Mouse (Mus musculus) lung, postnatal 0 days (tissue): ENCODE data around the gene Wsb1. TPM values are rescaled to one million over a fixed set of nuclear protein-coding genes. Genes with fewer than 3 reads are reported as not detected.
A peak's percentile ranks its signal among the peaks of the same experiment; 100 is the strongest.
"Not testable (repeated sequence)": the region's sequence is repeated elsewhere in the genome, so short reads cannot be mapped to it uniquely, and the experiment has no call there.

Source experiments
- ATAC-seq: fragments of 200-750 bp; cut with Nextera tagmentation; 2 replicates; pipeline ENCODE4 v1.8.0; 2017; ENCODE audit warnings: moderate library complexity
- DNase-seq: peaks from one replicate; pipeline ENCODE4 v3.0.0-alpha.2; 2016; ENCODE audit warnings: low spot score
- H3K27ac ChIP-seq: fragments of 300-500 bp; sonication (generic); 2 replicates; pipeline ENCODE4 v1.5.1; 2014; ENCODE audit warnings: antibody characterized with exemption, mild to moderate bottlenecking, low read length, mixed read lengths
- H3K27me3 ChIP-seq: fragments of 300-500 bp; sonication (generic); replicated peaks from 2 replicates; pipeline ENCODE4 v1.6.1; 2014; ENCODE audit warnings: low read length, mixed read lengths; ENCODE audit not compliant: insufficient read depth
- H3K36me3 ChIP-seq: fragments of 300-500 bp; sonication (generic); 2 replicates; pipeline ENCODE4 v1.6.1; 2014; ENCODE audit warnings: low read length, mixed read lengths; ENCODE audit not compliant: insufficient read depth
- H3K4me1 ChIP-seq: fragments of 300-500 bp; sonication (generic); 2 replicates; pipeline ENCODE4 v1.6.1; 2014; ENCODE audit warnings: antibody characterized with exemption, low read depth, low read length, mixed read lengths; ENCODE audit not compliant: insufficient read depth
- H3K4me2 ChIP-seq: fragments of 300-500 bp; sonication (generic); replicated peaks from 2 replicates; pipeline ENCODE4 v1.6.1; 2014; ENCODE audit warnings: low read depth, mild to moderate bottlenecking, low read length, moderate library complexity, mixed read lengths
- H3K4me3 ChIP-seq: fragments of 300-500 bp; sonication (generic); 2 replicates; pipeline ENCODE4 v1.5.1; 2014; ENCODE audit warnings: low read depth, low read length
- H3K9ac ChIP-seq: fragments of 300-500 bp; sonication (generic); replicated peaks from 2 replicates; pipeline ENCODE4 v1.6.1; 2014; ENCODE audit warnings: low read depth, mild to moderate bottlenecking
- H3K9me3 ChIP-seq: fragments of 300-500 bp; sonication (generic); 2 replicates; pipeline ENCODE4 v1.6.1; 2016; ENCODE audit warnings: low read length, mixed read lengths
- CTCF ChIP-seq: IDR thresholded peaks from 2 replicates; pipeline ENCODE4 v1.5.1; 2016; ENCODE audit warnings: antibody characterized with exemption, mild to moderate bottlenecking
- EP300 ChIP-seq: IDR thresholded peaks from 2 replicates; pipeline ENCODE4 v1.6.1; 2016; ENCODE audit warnings: antibody characterized with exemption, mild to moderate bottlenecking, control low read depth
- WGBS: fragments of 180-500 bp; shearing (Covaris S2); extraction: QIAGEN DNeasy Blood & Tissue Kit; methylation state at CpG from one replicate; pipeline ENCODE4 v1.1.7; 2014; 5-methylcytosine and 5-hydroxymethylcytosine counted together
- polyA plus RNA-seq: library from polyadenylated mRNA; unstranded; fragments of >200 nt; fragmentation: Nextera tagmentation; extraction: Ambion mirVana; gene quantifications from 2 replicates; pipeline ENCODE4 v1.2.1, GENCODE M21; 2015

The Wsb1 gene
- polyA plus RNA-seq, 1 experiment from 2014 or later, result 134 TPM

DNA sequence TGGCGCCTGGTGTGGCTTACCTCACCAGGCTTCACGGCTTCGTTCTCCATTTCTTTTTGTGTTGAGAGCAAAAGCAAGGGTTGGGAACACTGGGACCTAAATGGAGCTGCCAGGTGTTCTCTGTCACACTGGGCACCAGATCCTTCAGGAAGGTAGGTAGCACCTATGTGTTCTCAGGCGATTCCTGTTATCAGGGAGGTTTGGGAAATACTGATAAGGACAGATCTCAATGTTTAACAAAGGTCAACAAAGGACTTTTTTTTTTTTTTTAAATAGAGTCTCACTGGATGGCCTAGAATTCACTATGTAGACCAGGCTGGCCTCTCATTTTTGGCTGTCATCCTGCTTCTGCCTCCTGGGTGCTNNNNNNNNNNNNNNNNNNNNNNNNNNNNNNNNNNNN lies 19.3 kb upstream of the Wsb1 start:
- ATAC-seq, result no peak

DNA sequence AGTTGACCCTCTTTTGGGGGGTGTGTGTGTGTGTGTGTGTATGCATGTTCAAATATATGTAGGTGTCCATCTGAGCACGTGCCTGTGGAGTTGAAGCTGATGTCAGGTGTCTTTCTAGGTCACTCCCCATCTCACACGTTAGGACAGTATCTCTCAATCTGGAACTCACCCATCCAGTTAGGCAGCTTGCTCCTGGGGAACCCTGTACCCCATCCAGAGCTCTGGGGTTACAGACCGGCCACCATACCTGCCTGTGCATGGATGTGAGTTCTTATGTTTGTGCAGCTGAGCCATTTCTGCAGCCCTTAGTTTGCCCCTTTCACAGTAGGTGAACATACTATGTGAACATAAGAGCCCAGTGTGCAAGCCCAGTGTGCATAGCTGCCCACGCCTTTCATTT lies 18.6 kb upstream of the Wsb1 start:
- TF ChIP-seq EP300, result no peak
- TF ChIP-seq CTCF, result no peak
- no peaks in the 10 kb centered on the region for H3K27me3 ChIP-seq
- H3K36me3 ChIP-seq, result no peaks in the 10 kb centered on the region
- H3K4me2 ChIP-seq, result no peak overlapping the region
- no peaks in the 10 kb centered on the region for H3K9me3 ChIP-seq
- DNase-seq (no peak), ATAC-seq (no peak)
- H3K4me1 ChIP-seq, result no peaks in the 10 kb centered on the region
- H3K4me3 ChIP-seq, result no peak overlapping the region
- no peak overlapping the region for H3K27ac ChIP-seq
- no peak overlapping the region for H3K9ac ChIP-seq
- 57% methylated on average over 4 of the region's 4 CpGs for WGBS

More for the DNA sequence above, 19.3 kb upstream of the Wsb1 start:
- no peak overlapping the region for H3K4me3 ChIP-seq
- TF ChIP-seq EP300 (no peak), CTCF (no peak)
- no peak overlapping the region for H3K9ac ChIP-seq
- DNase-seq, result no peak
- H3K4me1 ChIP-seq, result no peaks in the 10 kb centered on the region
- H3K4me2 ChIP-seq, result no peak overlapping the region
- H3K9me3 ChIP-seq, result no peaks in the 10 kb centered on the region
- no peaks in the 10 kb centered on the region for H3K36me3 ChIP-seq
- H3K27me3 ChIP-seq, result no peaks in the 10 kb centered on the region
- 38% methylated on average over 4 of the region's 4 CpGs for WGBS
- H3K27ac ChIP-seq, result no peak overlapping the region

- Histone ChIP-seq H3K4me1 (peaks cover 6% of the 10 kb centered on the region; the same call in 1 of the 2 replicates), H3K36me3 (no peaks in the 10 kb centered on the region), H3K27ac (peak overlapping the region; percentile 79), H3K4me2 (no peak overlapping the region), H3K9me3 (no peaks in the 10 kb centered on the region), H3K9ac (no peak overlapping the region), H3K4me3 (no peak overlapping the region), H3K27me3 (no peaks in the 10 kb centered on the region)
- 5% methylated on average over 1 of the region's 1 CpGs for WGBS
- DNase-seq (peak; percentile 88), ATAC-seq (peak; percentile 91)
- TF ChIP-seq EP300, result no peak
- no peak for TF ChIP-seq CTCF
Measured at GRCm38 (mm10) chr11:79267171-79267570, 12.7 kb upstream of the Wsb1 start.

GRCm38 (mm10) chr11:79264376-79264775 lies 9.9 kb upstream of the Wsb1 start:
- H3K27ac ChIP-seq, result 0 out of 2 replicates have a peak overlapping the region, but pooled peaks have one; percentile 51
- H3K9ac ChIP-seq, result no peak overlapping the region
- H3K36me3 ChIP-seq, result no peaks in the 10 kb centered on the region
- H3K9me3 ChIP-seq, result no peaks in the 10 kb centered on the region
- ATAC-seq (peak; percentile 29; the same call in 1 of the 2 replicates), DNase-seq (peak; percentile 50)
- no peak for TF ChIP-seq CTCF
- 0 out of 2 replicates have a peak, but pooled peaks have one; percentile 24 for TF ChIP-seq EP300
- WGBS, result 32% methylated on average over 3 of the region's 3 CpGs
- H3K4me3 ChIP-seq, result no peak overlapping the region
- peaks cover 6% of the 10 kb centered on the region; the same call in 1 of the 2 replicates for H3K4me1 ChIP-seq
- H3K4me2 ChIP-seq, result no peak overlapping the region
- no peaks in the 10 kb centered on the region for H3K27me3 ChIP-seq

- 80% methylated on average over 4 of the region's 4 CpGs for WGBS
- not testable (repeated sequence) for ATAC-seq, H3K4me1 ChIP-seq, H3K9ac ChIP-seq, H3K9me3 ChIP-seq, H3K36me3 ChIP-seq, H3K27me3 ChIP-seq, DNase-seq, H3K4me3 ChIP-seq, H3K4me2 ChIP-seq, H3K27ac ChIP-seq
Measured at GRCm38 (mm10) chr11:79260126-79260525, 5.7 kb upstream of the Wsb1 start.

DNA sequence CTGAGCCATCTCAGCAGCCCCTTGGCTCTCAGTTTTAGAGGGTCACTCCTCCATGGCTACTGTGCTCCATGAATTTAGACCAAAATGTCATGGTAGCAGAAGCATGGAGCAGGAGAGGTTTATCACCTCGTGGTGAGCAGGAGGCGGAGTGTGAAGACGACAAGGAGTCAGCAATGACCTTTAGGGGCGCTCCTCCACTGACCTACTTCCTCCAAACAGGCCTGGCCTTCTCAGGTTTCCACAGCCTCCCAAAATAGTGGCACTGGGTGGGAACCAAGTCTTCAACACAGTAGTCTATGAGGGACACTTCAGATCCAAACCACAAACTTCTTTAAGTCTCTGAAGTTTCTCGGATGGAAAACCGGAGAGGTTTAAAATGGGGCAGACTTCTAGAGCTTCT lies 4.3 kb upstream of the Wsb1 start:
- 70% methylated on average over 6 of the region's 6 CpGs for WGBS
- TF ChIP-seq CTCF (no peak), EP300 (no peak)

More for the DNA sequence above, 4.3 kb upstream of the Wsb1 start:
- Histone ChIP-seq H3K4me3 (no peak overlapping the region), H3K4me1 (peaks cover 4% of the 10 kb centered on the region; the same call in 1 of the 2 replicates), H3K27ac (no peak overlapping the region), H3K4me2 (no peak overlapping the region), H3K9ac (no peak overlapping the region), H3K27me3 (no peaks in the 10 kb centered on the region), H3K36me3 (no peaks in the 10 kb centered on the region), H3K9me3 (no peaks in the 10 kb centered on the region)
- ATAC-seq (no peak), DNase-seq (no peak)
